Mouse (Mus musculus): Measurements from ENCODE around the gene Scamp1. TPM values are rescaled to one million over a fixed set of nuclear protein-coding genes. Genes with fewer than 3 reads are reported as not detected.
A peak's percentile ranks its signal among the peaks of the same experiment; 100 is the strongest.

The Scamp1 gene
- polyA plus RNA-seq, 1 experiment from 2014 or later = 168 TPM

DNA sequence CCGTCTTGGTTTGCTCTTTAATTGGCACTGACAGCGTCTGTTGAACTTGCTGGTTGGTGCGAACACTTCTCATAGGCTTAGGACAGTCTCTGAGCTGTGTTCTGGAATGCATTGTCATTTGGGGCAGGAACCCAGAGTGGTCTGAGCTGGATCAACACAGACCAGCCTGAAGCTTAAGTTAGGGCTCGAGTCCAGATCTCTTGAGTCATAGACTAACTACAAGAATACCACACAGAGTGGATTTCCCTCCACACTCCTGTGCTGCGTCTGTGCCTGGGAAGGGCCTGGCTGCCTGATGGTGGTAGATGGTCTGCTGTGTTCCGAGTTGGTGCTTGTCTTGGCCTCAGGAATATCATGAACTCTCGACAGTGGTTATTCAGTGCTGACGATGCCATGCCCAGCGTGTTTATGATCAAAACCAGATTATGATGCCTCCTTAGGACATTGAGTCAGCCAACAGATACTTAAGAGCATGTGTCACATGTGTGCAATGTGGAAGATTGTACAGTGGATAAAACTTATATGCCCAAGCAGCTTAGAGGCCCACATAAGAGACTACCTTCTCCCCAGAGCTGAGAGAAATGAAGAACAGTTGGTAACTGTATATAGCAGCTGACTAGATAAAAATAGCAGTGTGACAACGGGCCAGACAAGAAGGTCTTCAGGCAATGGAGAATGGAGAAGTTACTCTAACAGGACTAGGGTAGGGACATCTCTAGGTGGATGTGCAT lies 100.8 kb downstream of the Scamp1 start:
- Histone ChIP-seq H3K27ac (replicated peaks) (no peak overlapping the region), H3K4me2 (no peak overlapping the region), H3K4me3 (no peak overlapping the region), H3K9ac (no peak overlapping the region), H3K9me3 (no peaks in the 10 kb centered on the region), H3K36me3 (no peaks in the 10 kb centered on the region), H3K4me1 (replicated peaks) (peaks cover 15% of the 10 kb centered on the region; the same call in 1 of the 2 replicates), H3K27me3 (no peaks in the 10 kb centered on the region)
- ATAC-seq (ENCODE audit: low FRiP score, low read depth) = no peak
- WGBS = 92% methylated on average over 10 of the region's 10 CpGs

DNA sequence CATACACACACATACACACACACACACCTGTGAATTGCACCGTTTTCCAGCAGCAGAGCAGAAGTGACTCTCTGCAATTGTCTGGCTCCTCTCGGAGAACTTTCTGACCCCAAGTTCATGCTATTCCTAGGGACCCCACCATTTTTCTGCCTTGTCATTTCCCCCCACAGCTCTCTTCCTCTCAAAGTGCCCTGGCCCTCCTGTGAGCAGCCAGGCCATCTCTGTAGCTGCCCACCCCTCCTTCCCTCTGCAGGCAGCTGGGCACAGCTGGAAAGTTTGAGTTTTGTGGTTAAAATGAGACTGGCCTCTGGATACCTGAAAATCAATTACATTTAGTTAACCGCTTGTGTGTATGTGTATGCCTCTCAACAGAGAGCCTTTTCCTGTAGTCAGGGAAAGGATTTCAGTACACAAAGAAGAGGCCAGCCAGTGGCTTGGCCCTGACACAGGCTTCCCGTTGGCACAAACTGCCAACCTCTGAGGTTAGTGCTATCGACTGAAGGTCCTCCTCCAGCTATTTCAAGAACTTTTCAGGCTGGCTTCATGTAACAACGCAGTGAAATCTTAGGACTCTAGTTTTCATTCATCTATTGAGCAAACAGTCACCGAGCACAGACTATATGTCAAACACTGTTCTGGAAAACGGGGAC lies 102.2 kb downstream of the Scamp1 start:
- H3K4me1 ChIP-seq (replicated peaks) = peaks cover 17% of the 10 kb centered on the region
- H3K36me3 ChIP-seq = no peaks in the 10 kb centered on the region
- H3K27ac ChIP-seq (replicated peaks) = no peak overlapping the region
- no peak overlapping the region for H3K4me2 ChIP-seq
- H3K9me3 ChIP-seq = no peaks in the 10 kb centered on the region
- no peaks in the 10 kb centered on the region for H3K27me3 ChIP-seq
- no peak overlapping the region for H3K9ac ChIP-seq
- 85% methylated on average over 8 of the region's 8 CpGs for WGBS
- no peak overlapping the region for H3K4me3 ChIP-seq
- no peak for ATAC-seq (ENCODE audit: low FRiP score, low read depth)

DNA sequence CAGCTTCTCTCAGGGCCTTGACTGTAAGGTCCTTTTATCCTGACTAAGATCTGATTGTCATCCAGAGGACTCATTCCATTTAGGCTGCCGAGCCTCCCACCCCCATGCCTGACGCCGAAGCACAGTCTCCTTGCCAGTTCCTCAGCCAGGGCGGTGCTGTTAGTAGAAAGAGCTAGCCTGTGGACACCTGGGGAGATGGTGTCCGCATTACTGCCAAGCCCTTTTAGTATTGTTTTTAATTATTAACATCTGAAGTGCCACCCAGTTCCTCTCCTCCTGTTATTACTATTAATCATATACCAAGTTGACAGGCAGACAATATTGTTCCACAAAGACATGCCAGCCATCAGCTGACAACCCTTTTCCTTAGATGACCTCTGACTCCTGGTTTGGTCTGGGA lies 103.6 kb downstream of the Scamp1 start:
- WGBS = 74% methylated on average over 5 of the region's 5 CpGs
- Histone ChIP-seq H3K4me1 (replicated peaks) (peaks cover 16% of the 10 kb centered on the region), H3K4me2 (no peak overlapping the region), H3K27me3 (no peaks in the 10 kb centered on the region), H3K9ac (no peak overlapping the region), H3K27ac (replicated peaks) (no peak overlapping the region), H3K4me3 (no peak overlapping the region), H3K9me3 (no peaks in the 10 kb centered on the region), H3K36me3 (no peaks in the 10 kb centered on the region)
- no peak for ATAC-seq (ENCODE audit: low FRiP score, low read depth)

GRCm38 (mm10) chr13:94180477-94181420 lies 104.9 kb downstream of the Scamp1 start:
- ATAC-seq (ENCODE audit: low FRiP score, low read depth) = no peak
- 89% methylated on average over 5 of the region's 5 CpGs for WGBS
- no peak overlapping the region for H3K27ac ChIP-seq (replicated peaks)

GRCm38 (mm10) chr13:94178401-94179040 lies 107.1 kb downstream of the Scamp1 start:
- Histone ChIP-seq H3K27ac (replicated peaks) (peak overlapping the region; percentile 46), H3K4me3 (no peak overlapping the region), H3K9ac (no peak overlapping the region), H3K27me3 (peaks cover 7% of the 10 kb centered on the region; the same call in 1 of the 2 replicates), H3K36me3 (no peaks in the 10 kb centered on the region), H3K4me2 (peak overlapping the region; percentile 7; the same call in 1 of the 2 replicates), H3K9me3 (no peaks in the 10 kb centered on the region), H3K4me1 (replicated peaks) (peaks cover 40% of the 10 kb centered on the region)
- 44% methylated on average over 11 of the region's 11 CpGs for WGBS
- ATAC-seq (ENCODE audit: low FRiP score, low read depth) = peak; percentile 87

More at GRCm38 (mm10) chr13:94180477-94181420, 104.9 kb downstream of the Scamp1 start:
- Histone ChIP-seq H3K4me1 (replicated peaks) (peaks cover 18% of the 10 kb centered on the region), H3K27me3 (no peaks in the 10 kb centered on the region), H3K36me3 (no peaks in the 10 kb centered on the region), H3K9me3 (no peaks in the 10 kb centered on the region), H3K4me3 (no peak overlapping the region), H3K9ac (no peak overlapping the region), H3K4me2 (no peak overlapping the region)

DNA sequence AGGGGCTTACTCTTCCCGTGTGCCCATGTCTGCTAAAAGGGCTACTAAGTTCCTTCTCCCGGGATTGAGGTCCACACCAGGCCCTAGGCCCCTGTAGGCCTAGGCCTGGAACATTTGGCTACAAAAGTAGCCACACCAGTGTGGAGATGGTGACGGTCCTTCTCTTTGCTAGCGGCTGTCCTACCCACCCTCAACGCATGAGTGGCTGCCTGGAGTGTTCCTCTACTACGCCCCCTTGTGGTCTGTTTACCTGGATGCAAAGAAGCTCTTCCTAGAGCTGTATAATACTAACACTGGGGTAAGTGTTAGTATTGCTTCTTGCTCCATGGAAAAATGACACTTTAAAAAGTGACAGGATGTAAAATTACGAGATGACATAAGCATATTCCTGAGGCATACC lies 108.5 kb downstream of the Scamp1 start:
- no peaks in the 10 kb centered on the region for H3K9me3 ChIP-seq
- H3K36me3 ChIP-seq = no peaks in the 10 kb centered on the region
- no peak overlapping the region for H3K27ac ChIP-seq (replicated peaks)
- WGBS = 66% methylated on average over 7 of the region's 7 CpGs
- H3K4me1 ChIP-seq (replicated peaks) = peaks cover 48% of the 10 kb centered on the region
- no peak for ATAC-seq (ENCODE audit: low FRiP score, low read depth)
- H3K4me2 ChIP-seq = no peak overlapping the region
- peaks cover 10% of the 10 kb centered on the region; the same call in 1 of the 2 replicates for H3K27me3 ChIP-seq
- no peak overlapping the region for H3K9ac ChIP-seq
- no peak overlapping the region for H3K4me3 ChIP-seq

- H3K4me1 ChIP-seq (replicated peaks) = peaks cover 48% of the 10 kb centered on the region
- no peaks in the 10 kb centered on the region for H3K9me3 ChIP-seq
- H3K4me2 ChIP-seq = peak overlapping the region; percentile 99
- peaks cover 12% of the 10 kb centered on the region; the same call in 1 of the 2 replicates for H3K27me3 ChIP-seq
- H3K4me3 ChIP-seq = peak overlapping the region; percentile 50
- no peak overlapping the region; the same call in 1 of the 2 replicates for H3K27ac ChIP-seq (replicated peaks)
- H3K36me3 ChIP-seq = no peaks in the 10 kb centered on the region
- H3K9ac ChIP-seq = no peak overlapping the region; the same call in 1 of the 2 replicates
- 62% methylated on average over 6 of the region's 6 CpGs for WGBS
- ATAC-seq (ENCODE audit: low FRiP score, low read depth) = no peak
Observed at GRCm38 (mm10) chr13:94175379-94176050, 110.1 kb downstream of the Scamp1 start.

DNA sequence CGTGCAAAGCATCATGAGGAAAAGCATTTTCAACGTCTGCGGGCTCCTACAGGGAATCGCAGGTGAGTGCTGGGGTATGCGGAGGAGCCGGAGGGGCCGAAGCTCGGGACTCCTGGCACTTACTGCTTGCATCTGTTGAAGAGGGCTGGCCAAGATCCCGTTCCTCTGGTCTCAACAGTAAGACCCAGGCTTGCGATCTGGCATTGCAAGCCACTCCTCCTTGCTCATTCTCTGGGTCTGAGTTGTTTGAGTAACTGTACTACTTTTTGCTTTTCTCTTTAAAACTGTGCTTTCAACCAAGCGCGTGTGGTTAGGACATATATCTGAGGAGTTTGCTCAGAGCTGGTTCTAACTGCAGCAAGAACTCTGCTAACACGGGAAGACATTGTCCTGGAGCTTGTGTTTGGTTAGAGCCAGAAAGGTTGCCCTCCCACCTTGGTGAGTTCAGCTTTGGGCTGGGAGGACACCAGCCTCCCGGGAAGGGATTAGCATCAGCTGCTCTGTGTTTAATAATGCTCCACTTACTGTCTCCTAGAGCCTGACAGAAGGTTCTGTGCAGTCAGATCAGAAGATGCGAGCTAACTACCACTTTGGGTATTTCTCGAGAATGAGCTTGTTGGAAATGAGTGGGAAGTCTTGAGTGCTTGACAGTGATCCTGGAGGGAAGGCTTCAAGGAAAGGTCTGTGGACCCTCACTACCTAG lies 110.9 kb downstream of the Scamp1 start:
- peak overlapping the region; percentile 99 for H3K4me2 ChIP-seq
- peak overlapping the region; percentile 53 for H3K9ac ChIP-seq
- ATAC-seq (ENCODE audit: low FRiP score, low read depth) = peak; percentile 6; the same call in 1 of the 2 replicates
- H3K4me1 ChIP-seq (replicated peaks) = peaks cover 48% of the 10 kb centered on the region
- WGBS = 18% methylated on average over 16 of the region's 16 CpGs
- peaks cover 12% of the 10 kb centered on the region; the same call in 1 of the 2 replicates for H3K27me3 ChIP-seq
- no peaks in the 10 kb centered on the region for H3K9me3 ChIP-seq
- peak overlapping the region; percentile 42 for H3K27ac ChIP-seq (replicated peaks)
- no peaks in the 10 kb centered on the region for H3K36me3 ChIP-seq
- H3K4me3 ChIP-seq = peak overlapping the region; percentile 50

- Histone ChIP-seq H3K27ac (replicated peaks) (peak overlapping the region; percentile 55), H3K27me3 (peaks cover 12% of the 10 kb centered on the region; the same call in 1 of the 2 replicates), H3K4me3 (peak overlapping the region; percentile 50), H3K9me3 (no peaks in the 10 kb centered on the region), H3K4me2 (peak overlapping the region; percentile 99), H3K4me1 (replicated peaks) (peaks cover 44% of the 10 kb centered on the region), H3K9ac (peak overlapping the region; percentile 53), H3K36me3 (no peaks in the 10 kb centered on the region)
- WGBS = 3% methylated on average over 49 of the region's 55 CpGs
- ATAC-seq (ENCODE audit: low FRiP score, low read depth) = peak; percentile 35
Observed at GRCm38 (mm10) chr13:94173633-94174576, 111.8 kb downstream of the Scamp1 start.

All from hindbrain, embryonic 15.5 days (tissue).